Mouse (Mus musculus) heart, postnatal 0 days (tissue): ENCODE results near the gene Rhpn2. TPM values are rescaled to one million over a fixed set of nuclear protein-coding genes. Genes with fewer than 3 reads are reported as not detected.

Experiments
- ATAC-seq: fragments of 200-750 bp; cut with Nextera tagmentation; 2 replicates; pipeline ENCODE4 v1.8.0; 2017; ENCODE audit warnings: low read depth, moderate number of reproducible peaks, moderate library complexity; ENCODE audit not compliant: insufficient read depth
- DNase-seq: peaks from one replicate; pipeline ENCODE4 v3.0.0-alpha.2; 2016; ENCODE audit warnings: low spot score
- H3K27ac ChIP-seq: fragments of 300-500 bp; sonication (generic); 2 replicates; pipeline ENCODE4 v1.5.1; 2014; ENCODE audit warnings: low read depth, mild to moderate bottlenecking
- H3K27me3 ChIP-seq: fragments of 300-500 bp; sonication (generic); 2 replicates; pipeline ENCODE4 v1.6.1; 2014; ENCODE audit warnings: low read length, mixed read lengths; ENCODE audit not compliant: control insufficient read depth, insufficient read depth
- H3K36me3 ChIP-seq: fragments of 300-500 bp; sonication (generic); replicated peaks from 2 replicates; pipeline ENCODE4 v1.6.1; 2014; ENCODE audit warnings: low read length, mixed read lengths; ENCODE audit not compliant: control insufficient read depth, insufficient read depth
- H3K4me1 ChIP-seq: fragments of 300-500 bp; sonication (generic); 2 replicates; pipeline ENCODE4 v1.6.1; 2014; ENCODE audit warnings: antibody characterized with exemption; ENCODE audit not compliant: control insufficient read depth, insufficient read depth
- H3K4me2 ChIP-seq: fragments of 300-500 bp; sonication (generic); 2 replicates; pipeline ENCODE4 v1.6.1; 2014; ENCODE audit warnings: low read depth, mild to moderate bottlenecking, low read length, moderate library complexity
- H3K4me3 ChIP-seq: fragments of 300-500 bp; sonication (generic); 2 replicates; pipeline ENCODE4 v1.5.1; 2014; ENCODE audit warnings: low read depth, low read length
- H3K9ac ChIP-seq: fragments of 300-500 bp; sonication (generic); replicated peaks from 2 replicates; pipeline ENCODE4 v1.6.1; 2014; ENCODE audit warnings: low read depth, low read length, mixed read lengths
- H3K9me3 ChIP-seq: fragments of 300-500 bp; sonication (generic); replicated peaks from 2 replicates; pipeline ENCODE4 v1.6.1; 2016; ENCODE audit warnings: low read length; ENCODE audit not compliant: control insufficient read depth
- CTCF ChIP-seq: IDR thresholded peaks from 2 replicates; pipeline ENCODE4 v1.5.1; 2016; ENCODE audit warnings: antibody characterized with exemption, control low read depth, low read depth
- EP300 ChIP-seq: IDR thresholded peaks from 2 replicates; pipeline ENCODE4 v1.6.1; 2016; ENCODE audit warnings: antibody characterized with exemption, low read depth
- WGBS: fragments of 180-500 bp; shearing (Covaris S2); extraction: QIAGEN DNeasy Blood & Tissue Kit; methylation state at CpG from one replicate; pipeline ENCODE4 v1.1.7; 2014; 5-methylcytosine and 5-hydroxymethylcytosine counted together
- polyA plus RNA-seq: library from polyadenylated mRNA; unstranded; fragments of >200 nt; fragmentation: Nextera tagmentation; extraction: Ambion mirVana; gene quantifications from 2 replicates; pipeline ENCODE4 v1.2.1, GENCODE M21; 2015
- total RNA-seq: library from RNA; depleted of rRNA; stranded (reverse); fragments of >200 nt; gene quantifications from 2 replicates; pipeline ENCODE4 v1.2.3, GENCODE M21; 2014; ENCODE audit warnings: low replicate concordance

Gene Rhpn2
- total and polyA plus RNA-seq, 2 experiments from 2014 or later: 4.0 to 6.1 TPM

DNA sequence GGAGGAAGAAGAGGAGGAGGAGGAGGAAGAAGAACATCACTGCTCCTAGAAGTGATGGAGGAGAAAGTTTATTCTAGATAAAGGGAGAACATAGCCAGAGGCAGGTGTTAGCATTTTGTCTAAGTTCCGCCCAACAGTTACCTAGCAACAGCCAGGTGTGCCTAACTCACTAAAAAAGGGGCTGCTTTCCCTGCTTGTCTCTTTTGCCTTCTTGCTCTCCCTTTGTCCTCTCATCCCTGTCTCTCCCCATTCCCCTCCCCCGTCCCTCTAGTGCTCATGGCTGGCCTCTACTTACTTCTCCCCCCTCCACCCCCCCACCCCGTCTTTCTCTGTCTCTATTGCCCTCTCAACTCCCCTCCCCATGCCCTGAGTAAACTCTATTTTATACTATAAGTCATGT, 11.8 kb upstream of the Rhpn2 start:
- Histone ChIP-seq H3K9me3 (no peaks in the 10 kb centered on the region), H3K4me2 (no peak overlapping the region), H3K9ac (no peak overlapping the region), H3K27ac (no peak overlapping the region), H3K36me3 (no peaks in the 10 kb centered on the region), H3K27me3 (no peaks in the 10 kb centered on the region), H3K4me1 (peaks cover 6% of the 10 kb centered on the region; the same call in 1 of the 2 replicates), H3K4me3 (no peak overlapping the region)
- no peak for ATAC-seq
- TF ChIP-seq EP300 (no peak), CTCF (no peak)
- no peak for DNase-seq
- WGBS: 62% methylated on average over 3 of the region's 3 CpGs

DNA sequence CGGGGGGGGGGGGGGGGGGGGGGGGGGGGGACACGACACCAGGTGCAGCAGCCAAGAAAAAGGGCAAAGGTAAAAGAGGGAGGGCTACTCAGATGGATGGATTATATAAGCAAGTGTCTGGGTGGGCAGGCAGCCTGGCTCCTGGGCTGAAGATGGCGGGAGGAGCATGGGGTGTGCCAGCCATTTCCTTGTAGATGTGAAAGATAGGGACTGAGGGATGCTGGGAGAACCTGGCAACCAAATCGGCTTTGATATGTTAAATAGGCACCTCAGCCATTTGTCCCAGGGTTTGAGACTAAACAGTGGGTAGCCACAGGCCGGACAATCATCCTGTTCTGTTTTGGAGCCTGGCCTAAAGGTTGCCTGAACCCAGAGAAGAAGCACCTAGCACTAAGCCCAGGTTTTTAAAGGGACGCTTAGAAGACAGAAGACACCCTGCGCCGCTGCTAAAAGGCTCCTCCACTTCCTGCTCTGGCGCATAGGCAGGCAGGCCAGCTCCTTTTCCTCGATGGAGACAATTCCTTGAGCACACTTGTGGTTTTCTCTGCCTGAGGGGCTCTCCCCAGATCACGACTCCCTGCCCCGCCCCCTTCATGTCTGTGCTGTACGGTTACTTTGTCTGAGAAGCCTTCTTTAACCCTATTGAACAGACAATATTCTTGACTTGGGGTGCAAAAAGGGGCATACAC, 11.1 kb upstream of the Rhpn2 start:
- Histone ChIP-seq H3K27me3 (no peaks in the 10 kb centered on the region), H3K4me1 (no peaks in the 10 kb centered on the region), H3K27ac (no peak overlapping the region), H3K9ac (no peak overlapping the region), H3K9me3 (no peaks in the 10 kb centered on the region), H3K4me2 (no peak overlapping the region), H3K36me3 (no peaks in the 10 kb centered on the region), H3K4me3 (no peak overlapping the region)
- ATAC-seq (no peak), DNase-seq (no peak)
- 18% methylated on average over 11 of the region's 13 CpGs for whole genome bisulfite sequencing
- no peak for TF ChIP-seq CTCF
- TF ChIP-seq EP300: no peak

DNA sequence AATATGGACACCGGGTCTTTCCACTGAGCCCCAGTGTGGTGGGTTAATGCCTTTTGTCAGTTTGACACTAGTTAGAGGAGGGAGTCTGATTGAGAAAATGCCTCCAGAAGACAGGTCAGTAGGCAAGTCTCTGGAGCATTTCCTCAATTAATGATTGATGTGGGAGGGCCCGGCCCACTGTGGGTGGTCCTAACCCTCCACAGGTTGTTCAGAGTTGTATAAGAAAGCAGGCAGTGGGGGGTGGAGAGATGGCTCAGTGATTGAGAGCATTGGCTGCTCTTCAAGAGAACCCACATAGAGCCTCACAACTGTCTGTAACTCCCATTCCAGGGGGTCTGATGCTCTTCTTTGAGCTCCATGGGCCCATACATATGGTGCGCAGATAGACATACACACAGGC, 2.4 kb upstream of the Rhpn2 start:
- no peak overlapping the region for H3K4me3 ChIP-seq
- H3K27me3 ChIP-seq: 0 out of 2 replicates have a peak, but pooled peaks cover 3% of the 10 kb centered on the region
- no peaks in the 10 kb centered on the region for H3K4me1 ChIP-seq
- H3K4me2 ChIP-seq: no peak overlapping the region
- H3K9me3 ChIP-seq: no peaks in the 10 kb centered on the region
- DNase-seq (no peak), ATAC-seq (no peak)
- no peak overlapping the region for H3K27ac ChIP-seq
- WGBS: 71% methylated on average over 3 of the region's 3 CpGs
- TF ChIP-seq CTCF: no peak
- TF ChIP-seq EP300: no peak
- no peaks in the 10 kb centered on the region for H3K36me3 ChIP-seq
- no peak overlapping the region for H3K9ac ChIP-seq

DNA sequence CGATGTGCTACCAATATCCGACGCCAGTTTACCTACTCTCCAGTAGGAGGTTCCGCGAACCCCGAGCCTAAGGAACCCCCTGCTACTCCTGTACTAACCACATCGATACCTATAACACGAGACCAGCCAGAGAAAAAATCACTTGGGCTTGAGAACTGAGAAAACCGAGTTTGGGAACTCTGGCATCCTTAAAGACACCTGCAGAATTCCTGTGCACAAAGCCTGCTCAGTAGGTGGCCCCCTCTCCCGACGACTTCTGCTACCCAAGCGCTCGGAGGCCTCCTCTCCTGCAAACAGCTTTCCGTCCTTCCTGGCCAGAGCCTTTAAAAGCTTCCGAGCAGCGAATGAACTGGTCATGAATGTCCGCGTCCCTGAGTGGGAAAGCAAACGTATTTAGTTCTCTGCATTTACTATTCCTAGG, 729 bp upstream of the Rhpn2 start:
- TF ChIP-seq EP300 (no peak), CTCF (peak; percentile 27; the same call in 1 of the 2 replicates)
- WGBS: under 1% methylated on average over 19 of the region's 19 CpGs
- Histone ChIP-seq H3K9ac (peak overlapping the region; percentile 52; the same call in 1 of the 2 replicates), H3K27me3 (0 out of 2 replicates have a peak, but pooled peaks cover 3% of the 10 kb centered on the region), H3K9me3 (no peaks in the 10 kb centered on the region), H3K36me3 (no peaks in the 10 kb centered on the region), H3K27ac (peak overlapping the region; percentile 48; the same call in 1 of the 2 replicates), H3K4me2 (peak overlapping the region; percentile 85), H3K4me3 (peak overlapping the region; percentile 54), H3K4me1 (no peaks in the 10 kb centered on the region)
- DNase-seq: peak; percentile 18
- ATAC-seq: peak; percentile 20; the same call in 1 of the 2 replicates

DNA sequence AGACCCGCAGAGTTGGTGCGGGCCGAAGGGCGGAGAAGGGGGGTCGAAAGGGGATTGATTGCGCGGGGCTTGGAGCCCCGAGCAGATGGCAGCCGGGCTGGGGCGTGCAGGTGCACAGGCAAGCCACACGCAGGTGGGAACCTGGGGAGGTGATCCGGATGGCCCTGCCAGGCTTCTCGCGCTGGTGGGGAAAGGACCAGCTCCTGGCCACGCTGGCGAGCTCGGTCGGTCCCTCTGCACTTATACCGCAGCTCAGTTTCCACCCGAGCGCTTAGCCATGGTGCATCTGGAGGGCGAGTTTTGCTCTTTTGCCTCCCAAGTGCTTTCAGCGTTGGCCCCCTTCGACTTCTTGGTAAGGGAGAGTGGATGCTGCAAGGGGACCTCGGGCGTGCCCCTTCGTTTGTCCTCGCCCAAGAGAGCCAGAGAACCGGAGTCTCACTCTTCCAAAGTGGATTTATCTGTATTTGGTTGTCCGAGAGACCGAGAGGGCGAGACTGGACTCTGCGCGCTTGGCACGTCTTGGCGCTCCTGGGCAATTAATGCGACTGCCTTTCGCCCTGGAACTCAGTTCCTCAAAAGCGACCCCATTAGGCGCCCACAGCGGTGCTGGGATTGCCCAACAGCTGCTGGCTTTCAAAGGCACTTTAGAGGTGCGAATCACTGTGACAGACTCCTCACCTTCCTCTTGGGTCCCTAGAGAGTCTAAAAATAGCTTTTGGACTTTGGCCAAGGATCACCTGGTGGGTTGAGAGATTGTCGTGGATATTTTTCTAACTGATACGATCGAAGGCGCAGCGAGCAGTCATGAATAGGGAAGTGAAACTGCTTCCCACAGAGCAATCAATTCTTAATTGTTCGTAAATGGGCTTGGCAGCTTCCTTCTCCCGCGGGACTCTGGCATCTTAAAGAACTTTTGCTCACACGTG, 820 bp downstream of the Rhpn2 start:
- WGBS: 2% methylated on average over 49 of the region's 51 CpGs
- H3K4me2 ChIP-seq: peak overlapping the region; percentile 85
- peak overlapping the region; percentile 42 for H3K9ac ChIP-seq
- no peak for ATAC-seq
- H3K4me3 ChIP-seq: peak overlapping the region; percentile 54
- no peaks in the 10 kb centered on the region for H3K9me3 ChIP-seq
- no peak for DNase-seq
- no peak overlapping the region for H3K27ac ChIP-seq
- H3K4me1 ChIP-seq: no peaks in the 10 kb centered on the region
- H3K27me3 ChIP-seq: 0 out of 2 replicates have a peak, but pooled peaks cover 3% of the 10 kb centered on the region
- TF ChIP-seq CTCF (no peak), EP300 (no peak)
- H3K36me3 ChIP-seq: no peaks in the 10 kb centered on the region
